Mouse (Mus musculus): ENCODE measurements around the gene Pilrb2. TPM values are rescaled to one million over a fixed set of nuclear protein-coding genes. Genes with fewer than 3 reads are reported as not detected.

Gene Pilrb2
- polyA plus RNA-seq, 2 experiments = 0.13 TPM; not detected in 1

DNA sequence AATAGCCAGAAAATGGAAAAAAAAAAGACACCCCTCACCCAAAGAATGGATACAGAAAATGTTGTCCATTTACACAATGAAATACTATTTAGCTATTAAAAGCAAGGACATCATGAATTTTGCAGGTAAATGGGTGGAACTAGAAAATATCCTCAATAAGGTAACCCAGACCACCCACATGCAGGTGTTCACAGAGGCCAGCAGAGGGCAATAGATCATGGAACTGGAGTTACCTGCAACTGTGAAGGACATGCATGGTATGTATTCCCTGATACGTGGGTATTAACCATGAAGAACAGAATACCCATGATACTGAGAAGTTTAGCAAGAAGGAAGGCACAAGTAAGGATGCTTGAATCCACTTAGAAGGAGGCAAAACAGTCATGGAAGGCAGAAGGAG is 21.3 kb upstream of the Pilrb2 start:
- Histone ChIP-seq H3K4me2 (replicated peaks; ENCODE audit: low read depth, low read length, severe bottlenecking) (no peak overlapping the region), H3K27ac (replicated peaks; ENCODE audit: low read depth, low read length) (no peak overlapping the region), H3K27me3 (ENCODE audit: control insufficient read depth, insufficient read depth, low read length) (no peaks in the 10 kb centered on the region), H3K4me1 (ENCODE audit: control insufficient read depth, insufficient read depth, low read length) (no peaks in the 10 kb centered on the region), H3K9me3 (ENCODE audit: control insufficient read depth, low read length) (no peaks in the 10 kb centered on the region), H3K36me3 (ENCODE audit: control insufficient read depth, insufficient read depth, low read length) (no peaks in the 10 kb centered on the region), H3K4me3 (replicated peaks; ENCODE audit: low read length) (no peak overlapping the region), H3K9ac (ENCODE audit: low read depth, low read length, severe bottlenecking) (no peak overlapping the region)
- DNase-seq (ENCODE audit: low spot score) = no peak
- TF ChIP-seq POLR2A (IDR thresholded peaks at IDR 0.05; ENCODE audit: borderline replicate concordance, extremely low read depth, insufficient read depth, insufficient read length) = no peak
- no peak for ATAC-seq (ENCODE audit: low FRiP score, low read depth)
- 48% methylated on average over 1 of the region's 1 CpGs for WGBS

DNA sequence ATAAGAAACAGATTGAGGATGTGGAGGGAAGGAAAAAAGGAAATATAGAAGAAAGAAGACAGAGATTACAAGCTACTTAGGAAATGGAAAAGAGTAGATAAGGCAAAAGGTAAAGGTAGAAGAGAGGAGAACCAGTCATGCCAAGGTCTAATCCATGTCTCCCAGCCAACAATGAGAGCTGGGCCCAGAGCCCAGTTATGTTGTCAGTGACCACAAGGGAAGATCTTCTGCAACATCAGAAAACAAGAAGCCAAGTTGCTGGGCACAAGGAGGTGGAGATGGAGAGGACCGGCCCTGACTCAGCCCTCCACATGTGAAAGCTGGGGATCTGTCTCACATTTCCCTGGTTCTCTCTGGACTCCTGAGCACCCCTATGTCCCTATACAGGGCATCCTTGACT is 16.1 kb upstream of the Pilrb2 start:
- Histone ChIP-seq H3K27ac (replicated peaks; ENCODE audit: low read depth, low read length) (no peak overlapping the region), H3K4me3 (replicated peaks; ENCODE audit: low read length) (no peak overlapping the region), H3K4me1 (ENCODE audit: control insufficient read depth, insufficient read depth, low read length) (no peaks in the 10 kb centered on the region), H3K27me3 (ENCODE audit: control insufficient read depth, insufficient read depth, low read length) (no peaks in the 10 kb centered on the region), H3K36me3 (ENCODE audit: control insufficient read depth, insufficient read depth, low read length) (no peaks in the 10 kb centered on the region), H3K4me2 (replicated peaks; ENCODE audit: low read depth, low read length, severe bottlenecking) (no peak overlapping the region), H3K9ac (ENCODE audit: low read depth, low read length, severe bottlenecking) (no peak overlapping the region), H3K9me3 (ENCODE audit: control insufficient read depth, low read length) (no peaks in the 10 kb centered on the region)
- ATAC-seq (ENCODE audit: low FRiP score, low read depth) (no peak), DNase-seq (ENCODE audit: low spot score) (no peak)
- TF ChIP-seq POLR2A (IDR thresholded peaks at IDR 0.05; ENCODE audit: borderline replicate concordance, extremely low read depth, insufficient read depth, insufficient read length) = no peak
- 71% methylated on average over 1 of the region's 1 CpGs for WGBS

DNA sequence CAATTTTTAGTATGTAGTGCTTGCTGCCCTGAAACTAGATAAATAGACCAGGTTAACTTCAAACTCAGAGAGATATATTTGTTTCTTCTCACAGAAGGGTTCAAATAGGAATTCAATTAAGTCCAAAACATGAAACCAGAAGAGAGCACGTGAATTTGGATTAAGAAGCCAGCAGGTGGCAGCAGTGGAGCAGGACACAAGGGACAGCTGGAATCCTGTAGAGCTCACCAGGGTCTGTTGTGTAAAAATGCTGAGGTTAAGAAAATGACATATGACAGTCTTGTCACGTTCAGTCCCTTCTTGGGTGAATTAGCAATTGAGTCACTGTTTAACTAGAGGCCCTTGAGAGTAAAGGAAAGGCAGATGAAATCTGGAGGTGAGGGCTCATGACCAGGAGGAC is 14.3 kb upstream of the Pilrb2 start:
- Histone ChIP-seq H3K4me1 (ENCODE audit: control insufficient read depth, insufficient read depth, low read length) (no peaks in the 10 kb centered on the region), H3K9ac (ENCODE audit: low read depth, low read length, severe bottlenecking) (no peak overlapping the region), H3K4me2 (replicated peaks; ENCODE audit: low read depth, low read length, severe bottlenecking) (no peak overlapping the region), H3K27ac (replicated peaks; ENCODE audit: low read depth, low read length) (no peak overlapping the region), H3K9me3 (ENCODE audit: control insufficient read depth, low read length) (no peaks in the 10 kb centered on the region), H3K36me3 (ENCODE audit: control insufficient read depth, insufficient read depth, low read length) (no peaks in the 10 kb centered on the region), H3K4me3 (replicated peaks; ENCODE audit: low read length) (no peak overlapping the region), H3K27me3 (ENCODE audit: control insufficient read depth, insufficient read depth, low read length) (no peaks in the 10 kb centered on the region)
- WGBS = 3% methylated on average over 2 of the region's 2 CpGs
- no peak for ATAC-seq (ENCODE audit: low FRiP score, low read depth)
- peak; percentile 72 for DNase-seq (ENCODE audit: low spot score)
- TF ChIP-seq POLR2A (IDR thresholded peaks at IDR 0.05; ENCODE audit: borderline replicate concordance, extremely low read depth, insufficient read depth, insufficient read length) = no peak

DNA sequence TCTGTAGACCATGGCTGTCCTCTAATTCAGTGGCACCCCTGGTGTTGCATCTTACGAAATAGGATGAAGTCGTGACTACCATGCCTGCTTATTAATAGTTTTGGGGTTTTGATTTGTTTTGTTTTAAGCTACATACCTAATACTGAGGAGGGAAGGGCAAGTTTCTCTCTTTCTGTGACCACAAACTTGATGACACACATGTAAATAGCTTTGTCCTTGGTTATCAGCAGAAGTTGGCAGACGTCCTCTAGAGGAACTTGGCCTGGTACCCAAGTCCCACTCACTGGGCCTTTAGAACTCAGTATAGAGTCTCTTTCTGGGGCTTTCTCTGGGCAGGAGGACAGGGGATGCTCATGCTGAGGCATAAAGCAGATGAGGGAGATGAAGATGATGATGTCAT is 11.7 kb upstream of the Pilrb2 start:
- Histone ChIP-seq H3K27me3 (ENCODE audit: control insufficient read depth, insufficient read depth, low read length) (no peaks in the 10 kb centered on the region), H3K4me3 (replicated peaks; ENCODE audit: low read length) (no peak overlapping the region), H3K36me3 (ENCODE audit: control insufficient read depth, insufficient read depth, low read length) (no peaks in the 10 kb centered on the region), H3K4me1 (ENCODE audit: control insufficient read depth, insufficient read depth, low read length) (no peaks in the 10 kb centered on the region), H3K9me3 (ENCODE audit: control insufficient read depth, low read length) (no peaks in the 10 kb centered on the region), H3K4me2 (replicated peaks; ENCODE audit: low read depth, low read length, severe bottlenecking) (no peak overlapping the region), H3K9ac (ENCODE audit: low read depth, low read length, severe bottlenecking) (no peak overlapping the region), H3K27ac (replicated peaks; ENCODE audit: low read depth, low read length) (no peak overlapping the region)
- TF ChIP-seq POLR2A (IDR thresholded peaks at IDR 0.05; ENCODE audit: borderline replicate concordance, extremely low read depth, insufficient read depth, insufficient read length) = no peak
- 79% methylated on average over 3 of the region's 3 CpGs for WGBS
- DNase-seq (ENCODE audit: low spot score) = no peak
- no peak for ATAC-seq (ENCODE audit: low FRiP score, low read depth)

DNA sequence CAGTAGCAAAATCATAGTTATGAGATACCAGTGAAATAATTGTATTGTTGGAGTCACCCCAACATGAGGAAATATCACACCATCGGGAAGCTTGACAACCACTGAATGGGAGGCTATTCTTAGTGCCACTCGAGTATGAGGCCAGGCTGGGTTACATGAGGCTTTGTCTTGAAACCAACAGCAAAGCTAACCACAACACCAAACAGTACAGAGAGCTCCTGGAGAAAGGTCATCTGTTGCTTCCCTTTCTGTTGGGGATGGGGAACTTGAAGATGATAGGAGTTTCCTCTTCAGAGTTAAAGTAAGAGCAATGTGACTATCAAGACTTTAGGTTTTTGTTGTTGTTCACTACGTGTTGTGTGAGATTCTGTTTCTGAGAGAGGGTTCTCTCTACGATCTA is 11.3 kb upstream of the Pilrb2 start:
- ATAC-seq (ENCODE audit: low FRiP score, low read depth) = no peak
- no peaks in the 10 kb centered on the region for H3K4me1 ChIP-seq (ENCODE audit: control insufficient read depth, insufficient read depth, low read length)
- WGBS = 76% methylated on average over 4 of the region's 4 CpGs
- no peak overlapping the region for H3K27ac ChIP-seq (replicated peaks; ENCODE audit: low read depth, low read length)
- H3K4me3 ChIP-seq (replicated peaks; ENCODE audit: low read length) = no peak overlapping the region
- no peaks in the 10 kb centered on the region for H3K9me3 ChIP-seq (ENCODE audit: control insufficient read depth, low read length)
- H3K4me2 ChIP-seq (replicated peaks; ENCODE audit: low read depth, low read length, severe bottlenecking) = no peak overlapping the region
- no peak for DNase-seq (ENCODE audit: low spot score)
- no peak for TF ChIP-seq POLR2A (IDR thresholded peaks at IDR 0.05; ENCODE audit: borderline replicate concordance, extremely low read depth, insufficient read depth, insufficient read length)
- H3K9ac ChIP-seq (ENCODE audit: low read depth, low read length, severe bottlenecking) = no peak overlapping the region
- no peaks in the 10 kb centered on the region for H3K36me3 ChIP-seq (ENCODE audit: control insufficient read depth, insufficient read depth, low read length)
- H3K27me3 ChIP-seq (ENCODE audit: control insufficient read depth, insufficient read depth, low read length) = no peaks in the 10 kb centered on the region

DNA sequence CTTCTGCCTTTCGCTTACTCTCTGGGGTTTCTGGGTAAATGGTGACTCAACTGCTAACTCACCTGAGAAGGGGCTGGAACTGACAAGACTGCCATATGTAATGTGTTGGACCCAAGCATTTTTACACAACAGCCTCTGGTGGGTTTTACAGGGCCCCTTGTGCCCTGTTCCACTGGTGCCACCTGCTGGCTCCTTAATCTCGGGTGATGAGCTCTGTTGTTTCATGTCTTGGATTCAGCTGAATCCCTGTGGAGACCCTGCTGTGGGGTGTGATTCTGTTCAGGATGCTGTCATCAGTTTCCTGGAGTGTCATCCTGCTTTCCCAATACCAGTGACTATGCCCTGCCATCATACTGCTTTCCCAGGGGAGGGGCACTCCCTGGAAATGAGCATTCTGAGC is 6.2 kb upstream of the Pilrb2 start:
- 42% methylated on average over 2 of the region's 2 CpGs for WGBS
- no peak overlapping the region for H3K27ac ChIP-seq (replicated peaks; ENCODE audit: low read depth, low read length)
- no peaks in the 10 kb centered on the region for H3K4me1 ChIP-seq (ENCODE audit: control insufficient read depth, insufficient read depth, low read length)
- ATAC-seq (ENCODE audit: low FRiP score, low read depth) (no peak), DNase-seq (ENCODE audit: low spot score) (peak; percentile 4)
- H3K27me3 ChIP-seq (ENCODE audit: control insufficient read depth, insufficient read depth, low read length) = no peaks in the 10 kb centered on the region
- H3K9me3 ChIP-seq (ENCODE audit: control insufficient read depth, low read length) = no peaks in the 10 kb centered on the region
- H3K36me3 ChIP-seq (ENCODE audit: control insufficient read depth, insufficient read depth, low read length) = no peaks in the 10 kb centered on the region
- no peak for TF ChIP-seq POLR2A (IDR thresholded peaks at IDR 0.05; ENCODE audit: borderline replicate concordance, extremely low read depth, insufficient read depth, insufficient read length)
- no peak overlapping the region for H3K4me2 ChIP-seq (replicated peaks; ENCODE audit: low read depth, low read length, severe bottlenecking)
- H3K9ac ChIP-seq (ENCODE audit: low read depth, low read length, severe bottlenecking) = no peak overlapping the region
- no peak overlapping the region for H3K4me3 ChIP-seq (replicated peaks; ENCODE audit: low read length)

Measured in limb, embryonic 14.5 days (tissue).